Comparison of ENCODE assay signal across 32 mouse cellular contexts in the genomic region with DNA sequence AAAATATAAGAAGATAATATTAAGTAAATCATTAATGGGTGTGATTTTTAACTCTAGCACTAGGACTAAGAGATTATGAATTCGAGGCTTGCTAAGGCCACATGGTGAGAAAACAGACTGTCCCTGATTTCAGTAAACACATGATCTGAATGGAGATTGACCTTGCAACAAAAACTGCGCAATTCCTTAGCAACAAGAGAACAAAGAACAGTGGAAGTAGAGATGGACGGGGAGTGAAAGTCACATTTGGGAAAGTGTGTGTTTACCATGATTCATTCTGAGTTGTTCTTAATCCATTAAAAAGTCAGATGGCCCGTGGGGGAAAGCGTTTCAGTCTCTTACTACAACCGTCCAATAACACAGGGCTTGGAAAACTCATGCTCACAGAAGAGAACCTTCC. TPM values are rescaled to one million over a fixed set of nuclear protein-coding genes. Genes with fewer than 3 reads are reported as not detected.
DNase-seq lines count a peak whose midpoint lies in the region; ATAC-seq and TF ChIP-seq lines count a peak whose summit lies in the region.
"Had no signal": no experiment of that assay in that cellular context is flagged by ENCODE, and none has a peak within 500 bp of the region (broad histone marks: within the 10 kb centered on the region; RNA-seq: fewer than 3 reads in every experiment).

No protein-coding gene starts in this region.

- H3K27ac ChIP-seq in hindbrain, embryonic 16.5 days (ENCODE audit: low read depth, low read length) = no peak overlapping the region
- no peak overlapping the region for H3K27ac ChIP-seq in hindbrain, embryonic 12.5 days
- peak overlapping the region; percentile 73 for H3K27ac ChIP-seq in olfactory bulb, adult 2 months (ENCODE audit: insufficient read depth, low read depth, low read length)
- H3K27ac ChIP-seq: forebrain, embryonic 13.5 days; heart, adult 2 months; kidney, embryonic 15.5 days; limb, embryonic 12.5 days; midbrain, embryonic 12.5 days had no signal

- peak; percentile 55 for DNase-seq in 3T3-L1 (ENCODE audit: low read depth, low spot score)
- peak; percentile 54 for DNase-seq in NIH3T3 (ENCODE audit: low read depth)
- DNase-seq in MN1 (ENCODE audit: low spot score) = no peak
- DNase-seq in heart, adult 8-10 months (ENCODE audit: low spot score) = no peak
- DNase-seq: adrenal gland, adult 8-10 months; gastrocnemius, postnatal 36 days; heart, adult 2 months; kidney, postnatal 36 days; liver, postnatal 0 days; thymus, adult 2 months; thymus, postnatal 4 days had no signal

- 32% methylated on average over 6 of the region's 6 CpGs for WGBS in hindbrain, embryonic 16.5 days
- 52% methylated on average over 6 of the region's 6 CpGs for WGBS in hindbrain, embryonic 12.5 days
- 47% methylated on average over 6 of the region's 6 CpGs for WGBS in olfactory bulb, adult 2 months

- no peak for TF ChIP-seq CTCF in olfactory bulb, adult 2 months (IDR thresholded peaks at IDR 0.05; ENCODE audit: insufficient read depth, low read depth, low read length)

- TF ChIP-seq POLR2A in olfactory bulb, adult 2 months (IDR thresholded peaks at IDR 0.05; ENCODE audit: insufficient read depth, low read depth, low read length) = no peak

- H3K27me3 ChIP-seq in hindbrain, embryonic 16.5 days (replicated peaks; ENCODE audit: control insufficient read depth, insufficient read depth, low read length) = no peaks in the 10 kb centered on the region
- H3K27me3 ChIP-seq in hindbrain, embryonic 12.5 days = no peaks in the 10 kb centered on the region
- H3K27me3 ChIP-seq: forebrain, embryonic 13.5 days; kidney, embryonic 15.5 days; limb, embryonic 12.5 days; midbrain, embryonic 12.5 days; Patski had no signal

- H3K9ac ChIP-seq in hindbrain, embryonic 16.5 days (ENCODE audit: low read depth, low read length) = no peak overlapping the region
- H3K9ac ChIP-seq in hindbrain, embryonic 12.5 days = no peak overlapping the region
- H3K9ac ChIP-seq: forebrain, embryonic 13.5 days; kidney, embryonic 15.5 days; limb, embryonic 12.5 days; liver, postnatal 0 days; midbrain, embryonic 12.5 days had no signal

- H3K4me3 ChIP-seq in hindbrain, embryonic 16.5 days (ENCODE audit: low read length) = no peak overlapping the region
- H3K4me3 ChIP-seq in hindbrain, embryonic 12.5 days = no peak overlapping the region
- no peak overlapping the region for H3K4me3 ChIP-seq in olfactory bulb, adult 2 months (ENCODE audit: insufficient read depth, low read depth, low read length)
- H3K4me3 ChIP-seq: erythroblast, embryonic 14.5 days; forebrain, embryonic 13.5 days; heart, adult 2 months; kidney, embryonic 15.5 days; limb, embryonic 12.5 days; midbrain, embryonic 12.5 days had no signal

- H3K9me3 ChIP-seq in hindbrain, embryonic 16.5 days (ENCODE audit: control insufficient read depth, low read length) = no peaks in the 10 kb centered on the region
- H3K9me3 ChIP-seq in hindbrain, embryonic 12.5 days (replicated peaks) = no peaks in the 10 kb centered on the region
- H3K9me3 ChIP-seq: forebrain, embryonic 13.5 days; kidney, embryonic 15.5 days; limb, embryonic 12.5 days; midbrain, embryonic 12.5 days had no signal

- H3K4me1 ChIP-seq in hindbrain, embryonic 16.5 days (ENCODE audit: control insufficient read depth, insufficient read depth, low read depth, low read length) = no peaks in the 10 kb centered on the region
- H3K4me1 ChIP-seq in hindbrain, embryonic 12.5 days = no peaks in the 10 kb centered on the region
- H3K4me1 ChIP-seq in olfactory bulb, adult 2 months (ENCODE audit: control insufficient read depth, insufficient read depth, low read length) = no peaks in the 10 kb centered on the region
- H3K4me1 ChIP-seq: forebrain, embryonic 13.5 days; kidney, embryonic 15.5 days; limb, embryonic 12.5 days; midbrain, embryonic 12.5 days had no signal

- H3K36me3 ChIP-seq in hindbrain, embryonic 16.5 days (ENCODE audit: control insufficient read depth, insufficient read depth, low read length) = no peaks in the 10 kb centered on the region
- no peaks in the 10 kb centered on the region for H3K36me3 ChIP-seq in hindbrain, embryonic 12.5 days
- H3K36me3 ChIP-seq: kidney, embryonic 15.5 days; limb, embryonic 12.5 days; midbrain, embryonic 12.5 days had no signal

- no peak overlapping the region for H3K4me2 ChIP-seq in hindbrain, embryonic 16.5 days (ENCODE audit: low read length)
- H3K4me2 ChIP-seq in hindbrain, embryonic 12.5 days (replicated peaks) = no peak overlapping the region
- H3K4me2 ChIP-seq: forebrain, embryonic 13.5 days; kidney, embryonic 15.5 days; limb, embryonic 12.5 days; liver, embryonic 11.5 days; midbrain, embryonic 12.5 days had no signal

- ATAC-seq in hindbrain, embryonic 16.5 days = 0 out of 2 replicates have a peak, but pooled peaks have one; percentile 37
- ATAC-seq in hindbrain, embryonic 12.5 days (ENCODE audit: low FRiP score) = no peak; the same call in 1 of the 2 replicates
- ATAC-seq: activated CD4-positive, CD25-positive, alpha-beta regulatory T cell, adult 4 months; forebrain, embryonic 13.5 days; intestine, postnatal 0 days; liver, postnatal 0 days; lung, postnatal 0 days; Patski had no signal

RNA-seq across cellular contexts. Expression of a gene that starts 25.5 kb away (rescaled TPM):
- 0.12 and 0.15 TPM in 2 replicates for polyA plus RNA-seq in hindbrain, embryonic 16.5 days (2015; fragmentation: Nextera tagmentation; extraction: Ambion mirVana)
- 0.48 and 0.75 TPM in 2 replicates for polyA plus RNA-seq in hindbrain, embryonic 12.5 days (2016; fragmentation: Nextera tagmentation; extraction: Ambion mirVana)
- not detected in 2 replicates for polyA plus RNA-seq in olfactory bulb, adult 2 months (2012; ENCODE audit: insufficient read depth, insufficient read length, low replicate concordance, missing spikeins)
- total RNA-seq in heart, adult 8-10 months (2022) = not detected
- total RNA-seq: adrenal gland, adult 8-10 months; gastrocnemius, adult 18-20 months; gastrocnemius, postnatal 36 days; heart, adult 2 months; heart, postnatal 25 days; left cerebral cortex, postnatal 14 days; neutrophil, adult 5-6 weeks had no signal
- polyA plus RNA-seq: activated CD4-positive, CD25-positive, alpha-beta regulatory T cell, adult 4 months; cerebellum, adult 2 months; embryonic facial prominence, embryonic 11.5 days; erythroblast, embryonic 14.5 days; forebrain, embryonic 13.5 days; heart, adult 2 months; intestine, postnatal 0 days; kidney, embryonic 15.5 days; limb, embryonic 12.5 days; liver, embryonic 11.5 days; liver, postnatal 0 days; midbrain, embryonic 12.5 days; Patski; spleen, adult 2 months; stomach, embryonic 14.5 days; thymus, adult 2 months had no signal

Comparison
In these comparisons a context has a peak if more than half of its experiments do, and no peak if none do; other contexts are left out.
1. DNase-seq: peak in 3T3-L1 (single experiment) and NIH3T3 (single experiment); none in MN1 (single experiment) and heart, adult 8-10 months (single experiment).